Mouse (Mus musculus) intestine, embryonic 15.5 days (tissue): Measurements from ENCODE around the gene Abca12. TPM values are rescaled to one million over a fixed set of nuclear protein-coding genes. Genes with fewer than 3 reads are reported as not detected.

Experiments
- ATAC-seq: fragments of 200-750 bp; cut with Nextera tagmentation; 2 replicates; pipeline ENCODE4 v1.8.0; 2017; ENCODE audit warnings: moderate TSS enrichment, moderate library complexity
- H3K27ac ChIP-seq: fragments of 300-500 bp; sonication (generic); 2 replicates; pipeline ENCODE4 v1.5.1; 2015; ENCODE audit warnings: mild to moderate bottlenecking, inconsistent platforms
- H3K27me3 ChIP-seq: fragments of 300-500 bp; sonication (generic); replicated peaks from 2 replicates; pipeline ENCODE4 v1.6.1; 2015; ENCODE audit warnings: inconsistent platforms
- H3K36me3 ChIP-seq: fragments of 300-500 bp; sonication (generic); 2 replicates; pipeline ENCODE4 v1.6.1; 2015; ENCODE audit warnings: inconsistent platforms
- H3K4me1 ChIP-seq: fragments of 300-500 bp; sonication (generic); replicated peaks from 2 replicates; pipeline ENCODE4 v1.6.1; 2015; ENCODE audit warnings: inconsistent platforms
- H3K4me2 ChIP-seq: fragments of 300-500 bp; sonication (generic); replicated peaks from 2 replicates; pipeline ENCODE4 v1.6.1; 2015; ENCODE audit warnings: mild to moderate bottlenecking, inconsistent platforms
- H3K4me3 ChIP-seq: fragments of 300-500 bp; sonication (generic); replicated peaks from 2 replicates; pipeline ENCODE4 v1.5.1; 2015; ENCODE audit warnings: inconsistent platforms
- H3K9ac ChIP-seq: fragments of 300-500 bp; sonication (generic); 2 replicates; pipeline ENCODE4 v1.6.1; 2015; ENCODE audit warnings: inconsistent platforms
- H3K9me3 ChIP-seq: fragments of 300-500 bp; sonication (generic); 2 replicates; pipeline ENCODE4 v1.6.1; 2016; ENCODE audit warnings: inconsistent platforms
- WGBS: fragments of 180-500 bp; shearing (Covaris S2); methylation state at CpG from one replicate; pipeline ENCODE4 v1.1.7; 2015; 5-methylcytosine and 5-hydroxymethylcytosine counted together
- polyA plus RNA-seq: library from polyadenylated mRNA; unstranded; fragments of >200 nt; fragmentation: Nextera tagmentation; extraction: Ambion mirVana; gene quantifications from 2 replicates; pipeline ENCODE4 v1.2.1, GENCODE M21; 2015

The Abca12 gene
- polyA plus RNA-seq, 1 experiment from 2014 or later = 0.04 TPM

DNA sequence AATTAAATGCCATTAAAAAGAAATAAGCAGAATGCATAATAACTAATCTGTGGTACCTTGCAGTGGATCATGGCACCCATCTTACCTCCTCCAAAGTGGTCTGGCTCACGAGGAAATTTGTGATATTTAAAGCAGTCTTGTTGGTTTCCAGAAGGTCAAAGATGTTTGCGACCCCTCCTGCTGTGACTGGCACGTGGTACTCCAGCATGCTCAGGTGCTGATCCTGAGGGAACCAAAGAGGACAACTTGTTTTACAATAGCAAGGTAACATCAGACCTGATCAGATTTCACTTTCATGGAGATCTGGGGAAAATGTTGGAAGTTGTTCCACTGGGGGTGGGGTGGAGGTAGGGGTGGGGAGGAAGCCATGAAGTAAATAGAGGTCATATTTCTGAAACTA is 170.1 kb downstream of the Abca12 start:
- 57% methylated on average over 3 of the region's 3 CpGs for WGBS

DNA sequence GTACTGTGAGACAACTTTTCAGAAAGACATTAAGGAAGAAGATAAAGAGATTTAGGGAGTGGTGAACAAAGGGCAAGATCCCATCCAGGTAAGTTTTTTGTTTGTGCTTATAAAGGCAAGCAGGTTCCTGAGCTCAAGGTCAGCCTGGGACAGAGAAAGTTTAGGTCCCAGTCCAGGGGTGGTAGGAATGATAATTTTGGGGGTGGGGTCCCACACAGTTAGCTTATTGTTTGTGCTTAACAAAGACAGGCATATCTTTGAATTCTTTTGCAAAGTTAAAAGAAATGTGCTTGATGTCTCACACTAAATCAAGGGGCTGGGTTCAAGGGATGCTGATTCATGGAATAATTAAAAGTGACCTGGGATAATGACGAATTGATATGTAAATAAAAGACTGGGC is 173.3 kb downstream of the Abca12 start:
- H3K4me3 ChIP-seq = no peak overlapping the region
- H3K4me2 ChIP-seq = no peak overlapping the region
- 85% methylated on average over 1 of the region's 1 CpGs for WGBS
- H3K4me1 ChIP-seq = no peaks in the 10 kb centered on the region
- H3K27ac ChIP-seq = no peak overlapping the region
- ATAC-seq = no peak
- no peaks in the 10 kb centered on the region for H3K9me3 ChIP-seq
- no peaks in the 10 kb centered on the region for H3K36me3 ChIP-seq
- no peak overlapping the region for H3K9ac ChIP-seq
- H3K27me3 ChIP-seq = no peaks in the 10 kb centered on the region

More for the DNA sequence above, 170.1 kb downstream of the Abca12 start:
- H3K36me3 ChIP-seq = no peaks in the 10 kb centered on the region
- no peak overlapping the region for H3K4me3 ChIP-seq
- no peak overlapping the region for H3K9ac ChIP-seq
- H3K9me3 ChIP-seq = no peaks in the 10 kb centered on the region
- no peaks in the 10 kb centered on the region for H3K27me3 ChIP-seq
- H3K27ac ChIP-seq = no peak overlapping the region
- H3K4me2 ChIP-seq = no peak overlapping the region
- H3K4me1 ChIP-seq = no peaks in the 10 kb centered on the region
- no peak for ATAC-seq

- no peak overlapping the region for H3K4me3 ChIP-seq
- 84% methylated on average over 4 of the region's 4 CpGs for WGBS
- no peak for ATAC-seq
- no peaks in the 10 kb centered on the region for H3K27me3 ChIP-seq
- no peaks in the 10 kb centered on the region for H3K36me3 ChIP-seq
- H3K4me1 ChIP-seq = no peaks in the 10 kb centered on the region
- H3K9me3 ChIP-seq = no peaks in the 10 kb centered on the region
- H3K4me2 ChIP-seq = no peak overlapping the region
- no peak overlapping the region for H3K9ac ChIP-seq
- no peak overlapping the region for H3K27ac ChIP-seq
Measured at GRCm38 (mm10) chr1:71239586-71239985, 175.1 kb downstream of the Abca12 start.

DNA sequence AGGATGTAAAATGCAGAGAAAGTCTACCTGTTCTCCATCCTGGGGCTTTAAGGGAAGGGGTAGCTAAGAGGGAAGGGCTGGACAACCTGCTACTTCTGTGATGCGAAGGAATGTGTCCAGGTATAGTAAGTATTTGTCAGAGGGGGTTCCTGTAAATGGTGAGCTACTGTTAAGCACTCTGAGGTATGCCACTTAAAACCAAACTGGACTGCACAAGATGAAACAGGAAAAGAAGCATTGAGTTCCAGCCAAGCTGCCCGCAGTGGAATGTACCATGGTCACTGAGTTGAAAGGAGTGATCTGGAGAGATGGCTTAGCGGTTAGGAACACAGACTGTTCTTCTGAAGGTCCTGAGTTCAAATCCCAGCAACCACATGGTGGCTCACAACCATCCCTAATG is 179.4 kb downstream of the Abca12 start:
- ATAC-seq = no peak
- no peak overlapping the region for H3K9ac ChIP-seq
- WGBS = 94% methylated on average over 3 of the region's 3 CpGs

DNA sequence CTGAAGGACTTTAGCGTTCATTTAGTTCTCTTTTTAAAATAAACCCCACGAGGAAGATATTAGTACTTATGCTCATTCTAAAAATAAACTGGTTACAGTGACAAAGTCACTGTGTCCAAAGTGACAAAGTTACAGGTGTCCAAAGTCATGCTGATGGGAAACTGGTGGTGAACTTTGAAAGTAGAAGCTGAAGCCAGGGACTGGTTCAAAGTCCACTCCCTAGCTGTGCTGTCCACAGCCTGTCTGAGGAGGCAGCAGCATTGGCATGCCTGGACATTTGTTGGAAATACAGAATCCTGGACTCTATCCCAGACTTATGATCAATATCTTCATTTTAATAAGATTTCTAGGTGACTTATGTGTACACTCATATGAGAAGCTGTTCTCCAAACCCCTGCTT is 183.5 kb downstream of the Abca12 start:
- no peaks in the 10 kb centered on the region for H3K4me1 ChIP-seq
- no peak for ATAC-seq
- no peaks in the 10 kb centered on the region for H3K36me3 ChIP-seq
- H3K27ac ChIP-seq = no peak overlapping the region
- H3K9ac ChIP-seq = no peak overlapping the region
- no peak overlapping the region for H3K4me2 ChIP-seq
- H3K9me3 ChIP-seq = no peaks in the 10 kb centered on the region
- no peaks in the 10 kb centered on the region for H3K27me3 ChIP-seq
- 73% methylated on average over 2 of the region's 2 CpGs for WGBS
- no peak overlapping the region for H3K4me3 ChIP-seq

More for the DNA sequence above, 179.4 kb downstream of the Abca12 start:
- Histone ChIP-seq H3K4me3 (no peak overlapping the region), H3K36me3 (no peaks in the 10 kb centered on the region), H3K4me1 (no peaks in the 10 kb centered on the region), H3K9me3 (no peaks in the 10 kb centered on the region), H3K4me2 (no peak overlapping the region), H3K27me3 (no peaks in the 10 kb centered on the region), H3K27ac (no peak overlapping the region)

GRCm38 (mm10) chr1:71203581-71203980 is 211.1 kb downstream of the Abca12 start:
- H3K27ac ChIP-seq = no peak overlapping the region
- no peaks in the 10 kb centered on the region for H3K4me1 ChIP-seq
- no peaks in the 10 kb centered on the region for H3K27me3 ChIP-seq
- no peak overlapping the region for H3K9ac ChIP-seq
- no peak for ATAC-seq
- WGBS = 31% methylated on average over 4 of the region's 4 CpGs
- H3K9me3 ChIP-seq = no peaks in the 10 kb centered on the region
- H3K4me3 ChIP-seq = no peak overlapping the region
- no peaks in the 10 kb centered on the region for H3K36me3 ChIP-seq
- no peak overlapping the region for H3K4me2 ChIP-seq

GRCm38 (mm10) chr1:71196191-71196590 is 218.5 kb downstream of the Abca12 start:
- Histone ChIP-seq H3K4me1 (no peaks in the 10 kb centered on the region), H3K4me2 (no peak overlapping the region), H3K4me3 (no peak overlapping the region), H3K9me3 (no peaks in the 10 kb centered on the region), H3K9ac (no peak overlapping the region), H3K27me3 (no peaks in the 10 kb centered on the region), H3K36me3 (no peaks in the 10 kb centered on the region), H3K27ac (no peak overlapping the region)
- ATAC-seq = no peak
- WGBS = 82% methylated on average over 6 of the region's 6 CpGs

DNA sequence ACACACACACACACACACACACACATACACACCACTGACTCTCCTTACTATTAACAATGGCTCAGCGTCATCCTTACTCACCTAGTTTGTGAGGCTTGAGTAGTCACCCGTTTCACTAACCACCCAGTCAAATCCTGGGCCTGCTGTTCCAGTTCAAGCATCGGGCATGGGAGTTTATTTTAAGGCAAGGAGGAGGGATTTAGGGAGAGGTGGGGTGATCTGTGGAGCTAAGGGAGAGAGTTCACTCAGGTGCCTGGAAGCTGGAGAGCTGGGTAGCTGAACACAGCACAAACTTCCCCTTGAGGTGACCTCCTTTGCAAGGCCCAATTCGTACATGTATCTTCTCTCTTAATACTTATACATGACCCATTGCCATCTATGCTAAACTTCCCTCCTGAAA is 219.4 kb downstream of the Abca12 start:
- Histone ChIP-seq H3K4me3 (no peak overlapping the region), H3K36me3 (no peaks in the 10 kb centered on the region), H3K9ac (no peak overlapping the region), H3K9me3 (no peaks in the 10 kb centered on the region), H3K4me1 (no peaks in the 10 kb centered on the region), H3K4me2 (no peak overlapping the region), H3K27me3 (no peaks in the 10 kb centered on the region), H3K27ac (no peak overlapping the region)
- ATAC-seq = no peak
- 78% methylated on average over 4 of the region's 4 CpGs for WGBS

DNA sequence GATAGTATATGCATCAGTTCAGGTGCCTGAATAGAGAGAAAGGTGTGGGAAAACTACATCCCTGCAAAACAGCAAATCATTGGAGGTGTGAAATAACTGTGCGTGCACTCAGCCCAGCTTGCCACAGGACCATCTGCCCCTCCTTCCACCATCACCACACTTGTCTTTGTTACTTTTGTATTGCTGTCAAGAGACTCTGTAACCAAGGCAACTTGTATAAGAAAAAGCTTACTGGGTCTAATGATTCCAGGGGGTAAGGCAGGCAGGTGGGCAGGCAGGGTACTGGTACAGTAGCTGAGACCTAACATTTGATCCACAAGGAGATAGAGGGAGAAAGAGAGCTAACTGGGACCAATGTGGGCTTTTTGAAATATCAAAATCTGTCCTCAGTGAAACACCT is 220.8 kb downstream of the Abca12 start:
- Histone ChIP-seq H3K9me3 (no peaks in the 10 kb centered on the region), H3K4me2 (no peak overlapping the region), H3K27me3 (no peaks in the 10 kb centered on the region), H3K27ac (no peak overlapping the region), H3K4me1 (no peaks in the 10 kb centered on the region), H3K36me3 (no peaks in the 10 kb centered on the region), H3K9ac (no peak overlapping the region), H3K4me3 (no peak overlapping the region)
- no peak for ATAC-seq
- 91% methylated on average over 1 of the region's 1 CpGs for WGBS

Other genes with a start within 250 kb of the Abca12 start
- gene Atic, start 142.2 kb upstream of the Abca12 start, polyA plus RNA-seq = 80.0 and 83.3 TPM in 2 replicates
- 79.0 and 83.2 TPM in 2 replicates for gene Fn1, start 238.3 kb upstream of the Abca12 start, polyA plus RNA-seq